Mouse (Mus musculus) erythroblast, adult 5-6 weeks (primary cell): Measurements from ENCODE around the gene Slc1a5. TPM values are rescaled to one million over a fixed set of nuclear protein-coding genes. Genes with fewer than 3 reads are reported as not detected.

Source experiments
- ATAC-seq: replicated peaks from 2 replicates; pipeline ENCODE4 v1.8.0; 2016; ENCODE audit warnings: moderate number of reproducible peaks, mild to moderate bottlenecking, moderate TSS enrichment, inconsistent platforms; ENCODE audit not compliant: poor library complexity, low FRiP score, severe bottlenecking
- total RNA-seq, 2 experiments: library from RNA; stranded (forward) in 1 of 2; stranded (reverse) in 1 of 2; fragments of 150-400 nt in 1 of 2; fragments of 200-764, 138-1000 nt in 1 of 2; gene quantifications; 2 replicates each; pipeline versions ENCODE4 v1.2.3 to v1.2.4; 2015 to 2017; ENCODE audit warnings: low replicate concordance in 2 of 2

The Slc1a5 gene
- total RNA-seq, 2 experiments from 2014 or later, result 655 to 713 TPM

- peak; percentile 40; the same call in 1 of the 2 replicates for ATAC-seq
Observed at GRCm38 (mm10) chr7:16816078-16816474, 34.9 kb downstream of the Slc1a5 start.

- ATAC-seq, result peak; percentile 42; the same call in 1 of the 2 replicates
Observed at GRCm38 (mm10) chr7:16816475-16817122, 35.5 kb downstream of the Slc1a5 start, which contains the start of gene Fkrp. Gene Fkrp (minus strand): TSS chr7:16816732.

GRCm38 (mm10) chr7:16817693-16818092 lies 36.6 kb downstream of the Slc1a5 start:
- no peak for ATAC-seq

- ATAC-seq, result peak; percentile 68
Observed at GRCm38 (mm10) chr7:16819794-16820193, 38.7 kb downstream of the Slc1a5 start.

- ATAC-seq, result no peak
Observed at GRCm38 (mm10) chr7:16820271-16820763, 39.2 kb downstream of the Slc1a5 start.

GRCm38 (mm10) chr7:16821091-16821490 lies 40.0 kb downstream of the Slc1a5 start:
- ATAC-seq, result no peak

- ATAC-seq, result no peak
Observed at GRCm38 (mm10) chr7:16821669-16822101, 40.5 kb downstream of the Slc1a5 start.

- ATAC-seq, result no peak
Observed at GRCm38 (mm10) chr7:16823734-16824133, 42.6 kb downstream of the Slc1a5 start.

GRCm38 (mm10) chr7:16825785-16826184 lies 44.6 kb downstream of the Slc1a5 start:
- ATAC-seq, result 0 out of 2 replicates have a peak, but pooled peaks have one; percentile 33

GRCm38 (mm10) chr7:16826571-16826970 lies 45.4 kb downstream of the Slc1a5 start:
- ATAC-seq, result no peak

- ATAC-seq, result no peak
Observed at GRCm38 (mm10) chr7:16827274-16827673, 46.1 kb downstream of the Slc1a5 start.

GRCm38 (mm10) chr7:16830449-16830848 lies 49.3 kb downstream of the Slc1a5 start:
- ATAC-seq, result no peak

GRCm38 (mm10) chr7:16837916-16838803 lies 57.0 kb downstream of the Slc1a5 start:
- no peak for ATAC-seq

- no peak for ATAC-seq
Observed at GRCm38 (mm10) chr7:16838804-16839426, 57.8 kb downstream of the Slc1a5 start.

- ATAC-seq, result no peak
Observed at GRCm38 (mm10) chr7:16839427-16840108, 58.4 kb downstream of the Slc1a5 start.

GRCm38 (mm10) chr7:16840109-16840491 lies 59.0 kb downstream of the Slc1a5 start:
- ATAC-seq, result no peak

GRCm38 (mm10) chr7:16841078-16841477 lies 59.9 kb downstream of the Slc1a5 start:
- no peak for ATAC-seq

- no peak for ATAC-seq
Observed at GRCm38 (mm10) chr7:16841561-16842560, 60.7 kb downstream of the Slc1a5 start.
